ENCODE assay signal across 8 mouse cellular contexts in the genomic region with DNA sequence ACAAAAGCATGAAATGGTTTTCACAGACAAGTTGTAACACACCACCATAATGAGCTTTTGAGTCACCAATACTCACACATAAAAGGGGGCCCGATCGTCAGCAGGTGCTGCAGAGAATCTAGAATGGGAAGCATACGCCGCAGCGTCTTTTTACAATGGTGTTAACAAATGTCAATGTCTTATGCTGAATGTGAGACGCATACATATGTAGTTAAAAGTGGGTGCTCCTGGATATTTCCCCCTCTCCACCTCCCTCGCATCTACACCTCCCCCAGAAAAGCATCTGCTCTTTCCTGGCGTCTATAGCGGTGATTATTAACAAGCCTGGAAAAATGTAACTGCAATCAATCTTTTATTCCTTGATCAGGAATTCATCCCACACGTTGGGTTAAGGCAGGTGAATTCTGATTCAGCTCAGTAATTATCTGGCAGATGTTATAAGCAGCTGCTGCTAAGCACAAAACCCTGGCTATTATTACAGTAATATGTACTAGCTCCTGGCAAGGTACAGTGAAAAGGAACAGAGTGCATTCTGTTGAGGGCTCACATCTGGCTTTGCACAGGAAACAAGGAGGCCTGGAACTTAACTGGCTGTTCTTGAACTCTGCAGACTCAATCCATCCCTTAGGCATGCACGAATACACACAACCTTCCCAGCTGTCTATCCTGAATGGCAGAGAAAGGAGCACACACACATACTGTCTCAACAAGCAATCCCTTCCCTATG.
DNase-seq lines count a peak whose midpoint lies in the region; ATAC-seq lines count a peak whose summit lies in the region.

No protein-coding gene starts in this region.

- no peaks in the 10 kb centered on the region for H3K9me3 ChIP-seq in hindbrain, embryonic 11.5 days (ENCODE audit: control insufficient read depth, low read length)
- H3K9me3 ChIP-seq in hindbrain, embryonic 10.5 days, result no peaks in the 10 kb centered on the region
- H3K9me3 ChIP-seq in forebrain, embryonic 16.5 days (ENCODE audit: control insufficient read depth, low read length), result no peaks in the 10 kb centered on the region
- H3K9me3 ChIP-seq in neural tube, embryonic 15.5 days (replicated peaks), result no peaks in the 10 kb centered on the region

- H3K4me2 ChIP-seq in hindbrain, embryonic 11.5 days (replicated peaks; ENCODE audit: low read depth, low read length), result no peak overlapping the region
- peak overlapping the region; percentile 14; the same call in 1 of the 2 replicates for H3K4me2 ChIP-seq in forebrain, embryonic 16.5 days (ENCODE audit: low read length)
- no peak overlapping the region for H3K4me2 ChIP-seq in neural tube, embryonic 15.5 days

- no peak overlapping the region for H3K9ac ChIP-seq in hindbrain, embryonic 11.5 days (ENCODE audit: low read depth, low read length)
- H3K9ac ChIP-seq in forebrain, embryonic 16.5 days (replicated peaks; ENCODE audit: low read depth, low read length), result peak overlapping the region; percentile 22; the same call in 1 of the 2 replicates
- no peak overlapping the region for H3K9ac ChIP-seq in neural tube, embryonic 15.5 days (replicated peaks)

- ATAC-seq in hindbrain, embryonic 11.5 days (ENCODE audit: low FRiP score), result peak; percentile 27; the same call in 1 of the 2 replicates
- ATAC-seq in forebrain, embryonic 16.5 days, result peak; percentile 83
- ATAC-seq in neural tube, embryonic 15.5 days (ENCODE audit: low FRiP score), result peak; percentile 80

- WGBS in hindbrain, embryonic 11.5 days, result 79% methylated on average over 11 of the region's 11 CpGs
- WGBS in hindbrain, embryonic 10.5 days, result 88% methylated on average over 11 of the region's 11 CpGs
- 23% methylated on average over 11 of the region's 11 CpGs for WGBS in forebrain, embryonic 16.5 days
- WGBS in neural tube, embryonic 15.5 days, result 42% methylated on average over 11 of the region's 11 CpGs

- DNase-seq in hindbrain, embryonic 11.5 days (ENCODE audit: low spot score), result peak; percentile 7
- no peak for DNase-seq in hindbrain, embryonic 10.5 days (ENCODE audit: low spot score)
- peak; percentile 22 to 23 for DNase-seq in layer of hippocampus, postnatal 25 days (ENCODE audit: extremely low spot score in 1 of 2, low spot score in 1 of 2)
- no peak for DNase-seq in thymus, postnatal 14 days
- no peak for DNase-seq in adipocyte (ENCODE audit: low spot score)
- no peak for DNase-seq in yolk sac, embryonic 10.5 days (ENCODE audit: low spot score)

- H3K4me3 ChIP-seq in hindbrain, embryonic 11.5 days (ENCODE audit: low read depth, low read length), result no peak overlapping the region
- no peak overlapping the region for H3K4me3 ChIP-seq in hindbrain, embryonic 10.5 days
- H3K4me3 ChIP-seq in forebrain, embryonic 16.5 days (replicated peaks; ENCODE audit: low read length), result no peak overlapping the region
- H3K4me3 ChIP-seq in neural tube, embryonic 15.5 days (replicated peaks), result no peak overlapping the region

- H3K27me3 ChIP-seq in hindbrain, embryonic 11.5 days (ENCODE audit: control insufficient read depth, insufficient read depth, low read length), result no peaks in the 10 kb centered on the region
- H3K27me3 ChIP-seq in hindbrain, embryonic 10.5 days (ENCODE audit: insufficient read depth, poor library complexity, severe bottlenecking), result no peaks in the 10 kb centered on the region
- H3K27me3 ChIP-seq in forebrain, embryonic 16.5 days (replicated peaks; ENCODE audit: control insufficient read depth, insufficient read depth, low read length), result no peaks in the 10 kb centered on the region
- no peaks in the 10 kb centered on the region for H3K27me3 ChIP-seq in neural tube, embryonic 15.5 days (replicated peaks)

- H3K4me1 ChIP-seq in hindbrain, embryonic 11.5 days (replicated peaks; ENCODE audit: control insufficient read depth, insufficient read depth, low read length), result no peaks in the 10 kb centered on the region
- 0 out of 2 replicates have a peak, but pooled peaks cover 9% of the 10 kb centered on the region for H3K4me1 ChIP-seq in hindbrain, embryonic 10.5 days (replicated peaks)
- peaks cover 14% of the 10 kb centered on the region for H3K4me1 ChIP-seq in forebrain, embryonic 16.5 days (replicated peaks; ENCODE audit: control insufficient read depth, insufficient read depth, low read length)
- peaks cover 13% of the 10 kb centered on the region for H3K4me1 ChIP-seq in neural tube, embryonic 15.5 days

- H3K27ac ChIP-seq in hindbrain, embryonic 11.5 days (ENCODE audit: low read depth, low read length), result peak overlapping the region; percentile 31; the same call in 1 of the 2 replicates
- no peak overlapping the region for H3K27ac ChIP-seq in hindbrain, embryonic 10.5 days
- peak overlapping the region; percentile 57 for H3K27ac ChIP-seq in forebrain, embryonic 16.5 days (ENCODE audit: low read length)
- H3K27ac ChIP-seq in neural tube, embryonic 15.5 days (replicated peaks), result peak overlapping the region; percentile 18; the same call in 1 of the 2 replicates

- H3K36me3 ChIP-seq in hindbrain, embryonic 11.5 days (ENCODE audit: control insufficient read depth, insufficient read depth, low read length), result no peaks in the 10 kb centered on the region
- peaks cover 18% of the 10 kb centered on the region for H3K36me3 ChIP-seq in hindbrain, embryonic 10.5 days
- H3K36me3 ChIP-seq in forebrain, embryonic 16.5 days (ENCODE audit: control insufficient read depth, insufficient read depth), result no peaks in the 10 kb centered on the region
- H3K36me3 ChIP-seq in neural tube, embryonic 15.5 days, result no peaks in the 10 kb centered on the region

Comparison
In these comparisons a context has a peak if more than half of its experiments do, and no peak if none do; other contexts are left out.
1. DNase-seq: peak in hindbrain, embryonic 11.5 days (single experiment) and layer of hippocampus, postnatal 25 days (2 of 2); none in hindbrain, embryonic 10.5 days (single experiment), thymus, postnatal 14 days (single experiment), adipocyte (single experiment) and yolk sac, embryonic 10.5 days (single experiment).
2. ATAC-seq: peak in every context shown above with its lines; median percentile 83 in forebrain, embryonic 16.5 days; 80 in neural tube, embryonic 15.5 days; 27 in hindbrain, embryonic 11.5 days.